Mouse (Mus musculus): ENCODE data around the gene Fam8a1. TPM values are rescaled to one million over a fixed set of nuclear protein-coding genes. Genes with fewer than 3 reads are reported as not detected.

The Fam8a1 gene
- polyA plus RNA-seq, 1 experiment from 2014 or later: 14.6 TPM

- Histone ChIP-seq H3K27me3 (replicated peaks; ENCODE audit: control insufficient read depth, insufficient read depth, low read length) (no peaks in the 10 kb centered on the region), H3K4me2 (ENCODE audit: low read depth, low read length) (no peak overlapping the region), H3K9ac (ENCODE audit: low read depth, low read length) (no peak overlapping the region), H3K27ac (replicated peaks; ENCODE audit: low read depth, low read length) (0 out of 2 replicates have a peak overlapping the region, but pooled peaks have one; percentile 6), H3K4me1 (ENCODE audit: control insufficient read depth, insufficient read depth, low read length) (no peaks in the 10 kb centered on the region), H3K4me3 (ENCODE audit: low read depth, low read length) (no peak overlapping the region), H3K9me3 (ENCODE audit: control insufficient read depth, low read length) (no peaks in the 10 kb centered on the region), H3K36me3 (ENCODE audit: control insufficient read depth, insufficient read depth, low read length) (peaks cover 76% of the 10 kb centered on the region)
- WGBS: 89% methylated on average over 4 of the region's 4 CpGs
- no peak for ATAC-seq (ENCODE audit: low read depth)
- no peak for DNase-seq (ENCODE audit: low spot score)
These were observed 21.4 kb downstream of the Fam8a1 start for GRCm38 (mm10) chr13:46690559-46691241.

- no peak for DNase-seq (ENCODE audit: low spot score)
- Histone ChIP-seq H3K4me3 (ENCODE audit: low read depth, low read length) (no peak overlapping the region), H3K9me3 (ENCODE audit: control insufficient read depth, low read length) (no peaks in the 10 kb centered on the region), H3K4me1 (ENCODE audit: control insufficient read depth, insufficient read depth, low read length) (no peaks in the 10 kb centered on the region), H3K36me3 (ENCODE audit: control insufficient read depth, insufficient read depth, low read length) (peaks cover 60% of the 10 kb centered on the region), H3K27ac (replicated peaks; ENCODE audit: low read depth, low read length) (no peak overlapping the region), H3K27me3 (replicated peaks; ENCODE audit: control insufficient read depth, insufficient read depth, low read length) (no peaks in the 10 kb centered on the region), H3K9ac (ENCODE audit: low read depth, low read length) (no peak overlapping the region), H3K4me2 (ENCODE audit: low read depth, low read length) (no peak overlapping the region)
- WGBS: 89% methylated on average over 1 of the region's 1 CpGs
- no peak for ATAC-seq (ENCODE audit: low read depth)
These were observed 26.1 kb downstream of the Fam8a1 start for GRCm38 (mm10) chr13:46695296-46695908.

- Histone ChIP-seq H3K36me3 (ENCODE audit: control insufficient read depth, insufficient read depth, low read length) (peaks cover 62% of the 10 kb centered on the region), H3K9me3 (ENCODE audit: control insufficient read depth, low read length) (no peaks in the 10 kb centered on the region), H3K27ac (replicated peaks; ENCODE audit: low read depth, low read length) (no peak overlapping the region), H3K4me2 (ENCODE audit: low read depth, low read length) (no peak overlapping the region), H3K27me3 (replicated peaks; ENCODE audit: control insufficient read depth, insufficient read depth, low read length) (no peaks in the 10 kb centered on the region), H3K4me1 (ENCODE audit: control insufficient read depth, insufficient read depth, low read length) (no peaks in the 10 kb centered on the region), H3K9ac (ENCODE audit: low read depth, low read length) (no peak overlapping the region), H3K4me3 (ENCODE audit: low read depth, low read length) (no peak overlapping the region)
- no peak for ATAC-seq (ENCODE audit: low read depth)
- DNase-seq (ENCODE audit: low spot score): no peak
- WGBS: 98% methylated on average over 1 of the region's 1 CpGs
These were observed 26.6 kb downstream of the Fam8a1 start for GRCm38 (mm10) chr13:46695932-46696331.

- Histone ChIP-seq H3K9ac (ENCODE audit: low read depth, low read length) (no peak overlapping the region), H3K4me1 (ENCODE audit: control insufficient read depth, insufficient read depth, low read length) (no peaks in the 10 kb centered on the region), H3K4me2 (ENCODE audit: low read depth, low read length) (no peak overlapping the region), H3K36me3 (ENCODE audit: control insufficient read depth, insufficient read depth, low read length) (peaks cover 62% of the 10 kb centered on the region), H3K27me3 (replicated peaks; ENCODE audit: control insufficient read depth, insufficient read depth, low read length) (no peaks in the 10 kb centered on the region), H3K27ac (replicated peaks; ENCODE audit: low read depth, low read length) (no peak overlapping the region), H3K9me3 (ENCODE audit: control insufficient read depth, low read length) (no peaks in the 10 kb centered on the region), H3K4me3 (ENCODE audit: low read depth, low read length) (no peak overlapping the region)
- 75% methylated on average over 2 of the region's 2 CpGs for WGBS
- DNase-seq (ENCODE audit: low spot score) (peak; percentile 61), ATAC-seq (ENCODE audit: low read depth) (no peak; the same call in 1 of the 2 replicates)
These were observed 27.5 kb downstream of the Fam8a1 start for GRCm38 (mm10) chr13:46696788-46697187.

GRCm38 (mm10) chr13:46699372-46699771 is 30.1 kb downstream of the Fam8a1 start:
- H3K27me3 ChIP-seq (replicated peaks; ENCODE audit: control insufficient read depth, insufficient read depth, low read length): no peaks in the 10 kb centered on the region
- WGBS: 93% methylated on average over 1 of the region's 1 CpGs

GRCm38 (mm10) chr13:46701486-46701885 is 32.2 kb downstream of the Fam8a1 start:
- 89% methylated on average over 2 of the region's 2 CpGs for WGBS
- no peak overlapping the region for H3K4me2 ChIP-seq (ENCODE audit: low read depth, low read length)
- no peak overlapping the region for H3K27ac ChIP-seq (replicated peaks; ENCODE audit: low read depth, low read length)
- no peaks in the 10 kb centered on the region for H3K9me3 ChIP-seq (ENCODE audit: control insufficient read depth, low read length)
- peaks cover 52% of the 10 kb centered on the region for H3K36me3 ChIP-seq (ENCODE audit: control insufficient read depth, insufficient read depth, low read length)
- no peak overlapping the region for H3K4me3 ChIP-seq (ENCODE audit: low read depth, low read length)
- no peak overlapping the region for H3K9ac ChIP-seq (ENCODE audit: low read depth, low read length)
- no peaks in the 10 kb centered on the region for H3K4me1 ChIP-seq (ENCODE audit: control insufficient read depth, insufficient read depth, low read length)
- H3K27me3 ChIP-seq (replicated peaks; ENCODE audit: control insufficient read depth, insufficient read depth, low read length): no peaks in the 10 kb centered on the region
- DNase-seq (ENCODE audit: low spot score) (no peak), ATAC-seq (ENCODE audit: low read depth) (no peak)

More at GRCm38 (mm10) chr13:46699372-46699771, 30.1 kb downstream of the Fam8a1 start:
- H3K9me3 ChIP-seq (ENCODE audit: control insufficient read depth, low read length): no peaks in the 10 kb centered on the region
- H3K9ac ChIP-seq (ENCODE audit: low read depth, low read length): no peak overlapping the region
- H3K27ac ChIP-seq (replicated peaks; ENCODE audit: low read depth, low read length): no peak overlapping the region
- peaks cover 65% of the 10 kb centered on the region for H3K36me3 ChIP-seq (ENCODE audit: control insufficient read depth, insufficient read depth, low read length)
- no peak overlapping the region for H3K4me2 ChIP-seq (ENCODE audit: low read depth, low read length)
- ATAC-seq (ENCODE audit: low read depth) (no peak), DNase-seq (ENCODE audit: low spot score) (no peak)
- H3K4me1 ChIP-seq (ENCODE audit: control insufficient read depth, insufficient read depth, low read length): no peaks in the 10 kb centered on the region
- no peak overlapping the region for H3K4me3 ChIP-seq (ENCODE audit: low read depth, low read length)

- Histone ChIP-seq H3K27me3 (replicated peaks; ENCODE audit: control insufficient read depth, insufficient read depth, low read length) (no peaks in the 10 kb centered on the region), H3K9ac (ENCODE audit: low read depth, low read length) (no peak overlapping the region), H3K36me3 (ENCODE audit: control insufficient read depth, insufficient read depth, low read length) (peaks cover 59% of the 10 kb centered on the region), H3K4me1 (ENCODE audit: control insufficient read depth, insufficient read depth, low read length) (no peaks in the 10 kb centered on the region), H3K27ac (replicated peaks; ENCODE audit: low read depth, low read length) (no peak overlapping the region), H3K9me3 (ENCODE audit: control insufficient read depth, low read length) (no peaks in the 10 kb centered on the region), H3K4me2 (ENCODE audit: low read depth, low read length) (no peak overlapping the region), H3K4me3 (ENCODE audit: low read depth, low read length) (no peak overlapping the region)
- peak; percentile 9 for DNase-seq (ENCODE audit: low spot score)
- 85% methylated on average over 5 of the region's 5 CpGs for WGBS
- no peak for ATAC-seq (ENCODE audit: low read depth)
These were observed 33.8 kb downstream of the Fam8a1 start for GRCm38 (mm10) chr13:46703138-46703537.

GRCm38 (mm10) chr13:46713486-46713885 is 44.2 kb downstream of the Fam8a1 start:
- no peaks in the 10 kb centered on the region for H3K4me1 ChIP-seq (ENCODE audit: control insufficient read depth, insufficient read depth, low read length)
- H3K4me3 ChIP-seq (ENCODE audit: low read depth, low read length): no peak overlapping the region
- H3K27ac ChIP-seq (replicated peaks; ENCODE audit: low read depth, low read length): no peak overlapping the region
- no peak overlapping the region for H3K4me2 ChIP-seq (ENCODE audit: low read depth, low read length)
- no peak overlapping the region for H3K9ac ChIP-seq (ENCODE audit: low read depth, low read length)
- ATAC-seq (ENCODE audit: low read depth) (no peak), DNase-seq (ENCODE audit: low spot score) (no peak)
- H3K36me3 ChIP-seq (ENCODE audit: control insufficient read depth, insufficient read depth, low read length): peaks cover 64% of the 10 kb centered on the region
- no peaks in the 10 kb centered on the region for H3K9me3 ChIP-seq (ENCODE audit: control insufficient read depth, low read length)
- H3K27me3 ChIP-seq (replicated peaks; ENCODE audit: control insufficient read depth, insufficient read depth, low read length): no peaks in the 10 kb centered on the region
- WGBS: 95% methylated on average over 5 of the region's 5 CpGs
